Mouse (Mus musculus): ENCODE measurements around the gene Gnb1. TPM values are rescaled to one million over a fixed set of nuclear protein-coding genes. Genes with fewer than 3 reads are reported as not detected.
"Not testable (repeated sequence)": the region's sequence is repeated elsewhere in the genome, so short reads cannot be mapped to it uniquely, and the experiment has no call there.

The Gnb1 gene
- total RNA-seq, 2 experiments from 2014 or later = 166 to 196 TPM

GRCm38 (mm10) chr4:155570315-155570714 is 79.2 kb downstream of the Gnb1 start:
- not testable (repeated sequence) for DNase-seq (ENCODE audit: low spot score)
- intact Hi-C loops (cut with DNase I) = loop anchor here (10.0 kb wide), 1 partner anchor 206 kb away; the partner anchor contains the start of gene Prkcz

- DNase-seq (ENCODE audit: low spot score) = no peak
- intact Hi-C loops (cut with DNase I) = loop anchor here (10.0 kb wide), 1 partner anchor 207 kb away; the partner anchor contains the start of gene Prkcz
These were observed 80.3 kb downstream of the Gnb1 start for GRCm38 (mm10) chr4:155571442-155571841.

- intact Hi-C loops (cut with DNase I) = loop anchor here (10.0 kb wide), 1 partner anchor 208 kb away; the partner anchor contains the start of gene Prkcz
These were observed 82.0 kb downstream of the Gnb1 start for GRCm38 (mm10) chr4:155573155-155573554.

GRCm38 (mm10) chr4:155573876-155574275 is 82.7 kb downstream of the Gnb1 start:
- intact Hi-C loops (cut with DNase I) = loop anchor here (10.0 kb wide), 1 partner anchor 209 kb away; the partner anchor contains the start of gene Prkcz
- DNase-seq (ENCODE audit: low spot score) = no peak

More at GRCm38 (mm10) chr4:155573155-155573554, 82.0 kb downstream of the Gnb1 start:
- DNase-seq (ENCODE audit: low spot score) = no peak

GRCm38 (mm10) chr4:155574931-155575330 is 83.8 kb downstream of the Gnb1 start:
- intact Hi-C loops (cut with DNase I) = loop anchor here (10.0 kb wide), 1 partner anchor 210 kb away; the partner anchor contains the start of gene Prkcz
- no peak for DNase-seq (ENCODE audit: low spot score)

- DNase-seq (ENCODE audit: low spot score) = no peak
- intact Hi-C loops (cut with DNase I) = loop anchor here (10.0 kb wide), 1 partner anchor 211 kb away; the partner anchor contains the start of gene Prkcz
These were observed 84.4 kb downstream of the Gnb1 start for GRCm38 (mm10) chr4:155575521-155575920.

GRCm38 (mm10) chr4:155577132-155577531 is 86.0 kb downstream of the Gnb1 start:
- intact Hi-C loops (cut with DNase I) = loop anchor here (10.0 kb wide), 1 partner anchor 212 kb away; the partner anchor contains the start of gene Prkcz
- no peak for DNase-seq (ENCODE audit: low spot score)

GRCm38 (mm10) chr4:155577741-155578140 is 86.6 kb downstream of the Gnb1 start:
- no peak for DNase-seq (ENCODE audit: low spot score)
- intact Hi-C loops (cut with DNase I) = loop anchor here (10.0 kb wide), 1 partner anchor 213 kb away; the partner anchor contains the start of gene Prkcz

GRCm38 (mm10) chr4:155578336-155579125 is 87.4 kb downstream of the Gnb1 start:
- peak; percentile 33 for DNase-seq (ENCODE audit: low spot score)
- intact Hi-C loops (cut with DNase I) = loop anchor here (10.0 kb wide), 1 partner anchor 214 kb away; the partner anchor contains the start of gene Prkcz

GRCm38 (mm10) chr4:155580420-155580819 is 89.3 kb downstream of the Gnb1 start:
- intact Hi-C loops (cut with DNase I) = loop anchor here (2.0 kb wide), 1 partner anchor 100 kb away; no protein-coding TSS in a partner anchor
- no peak for DNase-seq (ENCODE audit: low spot score)

GRCm38 (mm10) chr4:155582279-155582905 is 91.2 kb downstream of the Gnb1 start:
- no peak for DNase-seq (ENCODE audit: low spot score)
- intact Hi-C loops (cut with DNase I) = no loop called here

GRCm38 (mm10) chr4:155589356-155589755 is 98.2 kb downstream of the Gnb1 start:
- DNase-seq (ENCODE audit: low spot score) = no peak
- intact Hi-C loops (cut with DNase I) = no loop called here

- intact Hi-C loops (cut with DNase I) = no loop called here
- DNase-seq (ENCODE audit: low spot score) = no peak
These were observed 100.0 kb downstream of the Gnb1 start for GRCm38 (mm10) chr4:155591012-155591719.

- no peak for DNase-seq (ENCODE audit: low spot score)
- intact Hi-C loops (cut with DNase I) = no loop called here
These were observed 102.6 kb downstream of the Gnb1 start for GRCm38 (mm10) chr4:155593780-155594179.

GRCm38 (mm10) chr4:155595777-155596176 is 104.6 kb downstream of the Gnb1 start:
- intact Hi-C loops (cut with DNase I) = no loop called here
- DNase-seq (ENCODE audit: low spot score) = no peak

GRCm38 (mm10) chr4:155596606-155597005 is 105.4 kb downstream of the Gnb1 start:
- intact Hi-C loops (cut with DNase I) = no loop called here
- DNase-seq (ENCODE audit: low spot score) = no peak

GRCm38 (mm10) chr4:155598536-155598935 is 107.4 kb downstream of the Gnb1 start:
- no peak for DNase-seq (ENCODE audit: low spot score)
- intact Hi-C loops (cut with DNase I) = no loop called here

- intact Hi-C loops (cut with DNase I) = no loop called here
These were observed 109.0 kb downstream of the Gnb1 start for GRCm38 (mm10) chr4:155599901-155600825.

More at GRCm38 (mm10) chr4:155599901-155600825, 109.0 kb downstream of the Gnb1 start:
- DNase-seq (ENCODE audit: low spot score) = no peak

Data from heart, postnatal 25 days (tissue).